Mouse (Mus musculus): ENCODE measurements at regions not wholly inside any gene's neighbourhood (a gene's known extent, or its start where the extent isn't known, plus 50 kb on each side); places are given as distances from the start of the nearest gene placed in this dataset.

DNA sequence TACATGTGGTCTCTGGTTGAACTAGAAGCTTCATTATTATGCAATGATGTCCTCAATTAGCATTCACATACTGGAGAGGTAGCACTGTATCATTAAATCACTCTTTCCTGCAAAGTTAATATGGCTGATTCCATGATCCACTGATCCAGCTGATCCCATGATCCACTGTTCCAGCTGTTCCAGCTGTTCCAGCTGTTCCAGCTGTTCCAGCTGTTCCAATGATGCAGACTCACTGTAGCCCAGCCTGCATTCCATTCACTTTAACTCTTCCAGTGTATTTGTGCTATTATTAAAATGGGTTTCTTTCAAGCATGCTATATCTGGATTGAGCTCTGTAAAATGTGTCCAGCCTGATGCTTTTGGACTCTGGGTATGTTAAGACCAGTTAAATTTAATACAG lies 136.8 kb downstream of the Thbs2 start:
- TF ChIP-seq POLR2A (IDR thresholded peaks at IDR 0.05; ENCODE audit: control insufficient read depth, low read depth, low read length) (no peak), CTCF (IDR thresholded peaks at IDR 0.05; ENCODE audit: control insufficient read depth, insufficient read depth, insufficient replicate concordance, low read depth, low read length) (no peak)
